Mouse (Mus musculus) lung, postnatal 0 days (tissue): ENCODE data around the gene Ckb.

ENCODE experiments used
- CTCF ChIP-seq: IDR thresholded peaks from 2 replicates; pipeline ENCODE4 v1.5.1; 2016; ENCODE audit warnings: antibody characterized with exemption, mild to moderate bottlenecking
- EP300 ChIP-seq: IDR thresholded peaks from 2 replicates; pipeline ENCODE4 v1.6.1; 2016; ENCODE audit warnings: antibody characterized with exemption, mild to moderate bottlenecking, control low read depth

DNA sequence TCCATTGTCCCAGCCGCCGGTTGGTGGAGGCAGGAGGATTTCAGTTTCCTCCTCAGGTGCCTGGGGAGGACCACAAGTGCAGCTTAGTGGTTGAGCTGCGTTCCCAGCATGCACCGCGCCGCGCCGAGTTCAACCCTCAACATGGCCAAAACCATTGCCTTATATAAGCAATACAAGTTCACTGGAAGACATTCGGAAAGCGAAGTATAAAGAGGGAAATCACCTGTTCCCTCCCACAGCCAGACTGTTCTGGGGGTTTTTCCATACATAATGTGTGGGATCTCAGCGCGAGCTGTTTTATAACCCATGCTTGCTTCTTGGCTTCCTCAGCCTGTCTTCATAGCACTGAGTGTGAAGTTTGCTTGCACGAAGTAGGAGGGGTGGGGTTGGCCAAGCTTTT, 5.8 kb downstream of the Ckb start:
- TF ChIP-seq CTCF (no peak), EP300 (no peak)
